Mouse (Mus musculus): ENCODE measurements at regions not wholly inside any gene's neighbourhood (a gene's known extent, or its start where the extent isn't known, plus 50 kb on each side); places are given as distances from the start of the nearest gene placed in this dataset.

GRCm38 (mm10) chr8:92000368-92000767, 198.5 kb upstream of the Irx3 start:
- TF ChIP-seq MAFK (IDR thresholded peaks at IDR 0.05; ENCODE audit: insufficient read depth, low read depth, low read length) = no peak
- no peak for TF ChIP-seq ZNF384 (IDR thresholded peaks at IDR 0.05; ENCODE audit: low read depth, low read length)
- no peak for TF ChIP-seq HCFC1 (IDR thresholded peaks at IDR 0.05; ENCODE audit: borderline replicate concordance, insufficient read depth, low read length)
- TF ChIP-seq CHD2 (IDR thresholded peaks at IDR 0.05; ENCODE audit: low read depth, low read length) = no peak
